Mouse (Mus musculus) forebrain, embryonic 11.5 days (tissue): ENCODE results near the gene Rbm12. TPM values are rescaled to one million over a fixed set of nuclear protein-coding genes. Genes with fewer than 3 reads are reported as not detected.

Experiments used
- ATAC-seq: fragments of 200-750 bp; cut with Nextera tagmentation; replicated peaks from 2 replicates; pipeline ENCODE4 v1.8.0; 2017; ENCODE audit warnings: moderate TSS enrichment; ENCODE audit not compliant: low FRiP score
- DNase-seq: peaks from one replicate; pipeline ENCODE4 v3.0.0-alpha.2; 2017; ENCODE audit warnings: low spot score
- H3K27ac ChIP-seq: fragments of 300-500 bp; sonication (generic); 2 replicates; pipeline ENCODE4 v1.5.1; 2014; ENCODE audit warnings: low read depth, low read length
- H3K27me3 ChIP-seq: fragments of 300-500 bp; sonication (generic); 2 replicates; pipeline ENCODE4 v1.6.1; 2014; ENCODE audit warnings: mild to moderate bottlenecking, low read length, mixed read lengths; ENCODE audit not compliant: control insufficient read depth, insufficient read depth
- H3K36me3 ChIP-seq: fragments of 300-500 bp; sonication (generic); 2 replicates; pipeline ENCODE4 v1.6.1; 2014; ENCODE audit warnings: mild to moderate bottlenecking, low read length, moderate library complexity, mixed read lengths; ENCODE audit not compliant: control insufficient read depth, insufficient read depth
- H3K4me1 ChIP-seq: fragments of 300-500 bp; sonication (generic); replicated peaks from 2 replicates; pipeline ENCODE4 v1.6.1; 2014; ENCODE audit warnings: low read length, mixed read lengths; ENCODE audit not compliant: control insufficient read depth, insufficient read depth
- H3K4me2 ChIP-seq: fragments of 300-500 bp; sonication (generic); 2 replicates; pipeline ENCODE4 v1.6.1; 2014; ENCODE audit warnings: low read depth, mild to moderate bottlenecking, low read length, moderate library complexity, mixed read lengths; ENCODE audit not compliant: severe bottlenecking
- H3K4me3 ChIP-seq: fragments of 300-500 bp; sonication (generic); 2 replicates; pipeline ENCODE4 v1.5.1; 2014; ENCODE audit warnings: low read depth, low read length
- H3K9ac ChIP-seq: fragments of 300-500 bp; sonication (generic); 2 replicates; pipeline ENCODE4 v1.6.1; 2014; ENCODE audit warnings: low read length
- H3K9me3 ChIP-seq: fragments of 300-500 bp; sonication (generic); 2 replicates; pipeline ENCODE4 v1.6.1; 2016; ENCODE audit warnings: low read length, mixed read lengths; ENCODE audit not compliant: control insufficient read depth
- WGBS: fragments of 180-500 bp; shearing (Covaris S2); extraction: QIAGEN DNeasy Blood & Tissue Kit; methylation state at CpG from one replicate; pipeline ENCODE4 v1.1.7; 2014; 5-methylcytosine and 5-hydroxymethylcytosine counted together
- polyA plus RNA-seq: library from polyadenylated mRNA; unstranded; fragments of >200 nt; fragmentation: Nextera tagmentation; extraction: Ambion mirVana; gene quantifications from 2 replicates; pipeline ENCODE4 v1.2.1, GENCODE M21; 2014

Gene Rbm12
- polyA plus RNA-seq, 1 experiment from 2014 or later = 47.6 TPM

DNA sequence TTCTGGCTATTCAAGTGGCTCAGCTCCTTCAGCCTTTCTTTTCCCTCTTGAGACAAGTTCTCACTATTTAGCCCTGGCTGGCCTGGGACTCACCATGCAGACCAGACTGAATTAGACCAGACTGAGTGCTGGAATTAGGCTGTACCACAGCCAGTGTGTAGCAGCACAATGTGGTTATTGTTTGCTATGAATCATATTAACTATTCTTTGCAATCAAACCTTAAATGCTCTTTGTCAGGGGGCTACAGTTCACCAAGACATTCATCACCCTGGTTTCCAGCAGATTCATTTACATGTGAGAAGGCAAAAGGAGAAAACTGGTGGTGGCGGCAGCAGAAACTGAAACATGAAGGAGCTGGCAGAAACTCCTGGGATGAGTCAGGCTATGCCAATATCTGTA, 22.0 kb downstream of the Rbm12 start:
- H3K36me3 ChIP-seq = no peaks in the 10 kb centered on the region; the same call in 1 of the 2 replicates
- H3K27ac ChIP-seq = no peak overlapping the region
- no peak overlapping the region for H3K9ac ChIP-seq
- no peak overlapping the region for H3K4me3 ChIP-seq
- H3K9me3 ChIP-seq = no peaks in the 10 kb centered on the region
- no peak overlapping the region for H3K4me2 ChIP-seq
- WGBS = 47% methylated on average over 1 of the region's 1 CpGs
- DNase-seq (no peak), ATAC-seq (peak; percentile 55)
- H3K4me1 ChIP-seq = peaks cover 12% of the 10 kb centered on the region; the same call in 1 of the 2 replicates
- H3K27me3 ChIP-seq = no peaks in the 10 kb centered on the region

DNA sequence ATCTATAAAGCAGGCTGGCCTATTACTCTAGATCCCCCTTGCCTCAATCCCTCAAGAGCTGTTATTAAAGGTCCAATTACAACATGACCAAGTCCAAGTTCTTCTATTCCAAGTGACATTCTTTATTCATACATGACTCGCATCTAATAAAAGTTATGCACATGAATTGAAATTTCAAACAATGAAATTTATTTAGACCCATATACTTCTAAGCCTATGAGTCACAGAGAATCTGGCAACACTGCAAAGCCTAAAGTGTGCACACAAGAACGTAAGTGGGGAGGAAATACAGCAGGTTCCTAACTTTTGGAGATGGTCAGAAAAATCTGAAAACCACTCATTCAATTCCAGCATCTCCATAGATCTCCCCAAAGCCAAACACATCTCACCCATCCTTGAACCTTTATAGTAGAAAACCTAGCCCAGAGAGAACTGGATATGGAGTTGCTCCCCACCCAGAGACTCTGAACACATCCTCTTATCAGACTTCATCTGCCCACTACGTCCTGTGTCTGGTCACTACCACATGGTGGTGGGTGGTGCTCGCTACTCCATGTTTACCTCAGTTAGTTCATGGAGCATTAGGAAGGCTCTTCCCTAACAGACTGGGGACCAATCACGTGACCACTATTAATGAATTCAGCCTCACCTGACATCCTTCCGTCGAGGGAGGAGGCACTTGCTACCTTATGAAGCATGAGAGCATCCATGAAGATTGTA, 24.2 kb downstream of the Rbm12 start:
- no peak overlapping the region for H3K9ac ChIP-seq
- H3K4me1 ChIP-seq = peaks cover 12% of the 10 kb centered on the region; the same call in 1 of the 2 replicates
- ATAC-seq (no peak), DNase-seq (no peak)
- H3K4me3 ChIP-seq = no peak overlapping the region
- WGBS = 90% methylated on average over 7 of the region's 7 CpGs
- no peak overlapping the region for H3K4me2 ChIP-seq
- no peaks in the 10 kb centered on the region for H3K27me3 ChIP-seq
- H3K36me3 ChIP-seq = no peaks in the 10 kb centered on the region; the same call in 1 of the 2 replicates
- H3K9me3 ChIP-seq = no peaks in the 10 kb centered on the region
- H3K27ac ChIP-seq = no peak overlapping the region

DNA sequence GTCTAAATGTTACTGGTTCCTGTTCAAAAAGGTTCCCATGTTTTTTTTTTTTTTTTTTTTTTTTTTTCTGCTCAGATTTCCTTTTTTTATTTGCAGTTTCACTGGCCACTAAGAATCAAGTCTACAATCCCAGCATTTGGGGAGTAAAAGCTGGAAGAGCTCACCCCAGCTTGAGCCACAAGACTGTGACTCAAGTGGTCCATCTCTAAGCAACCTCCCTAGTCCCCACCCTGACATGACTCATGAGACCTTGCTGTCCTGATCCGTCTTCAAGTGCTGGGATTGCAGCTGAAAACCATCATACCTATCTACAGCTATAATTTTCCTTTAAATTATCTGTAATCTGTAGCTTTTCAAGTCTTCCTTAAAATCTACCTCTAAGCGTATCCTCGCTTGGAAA, 27.2 kb downstream of the Rbm12 start:
- no peak for DNase-seq

DNA sequence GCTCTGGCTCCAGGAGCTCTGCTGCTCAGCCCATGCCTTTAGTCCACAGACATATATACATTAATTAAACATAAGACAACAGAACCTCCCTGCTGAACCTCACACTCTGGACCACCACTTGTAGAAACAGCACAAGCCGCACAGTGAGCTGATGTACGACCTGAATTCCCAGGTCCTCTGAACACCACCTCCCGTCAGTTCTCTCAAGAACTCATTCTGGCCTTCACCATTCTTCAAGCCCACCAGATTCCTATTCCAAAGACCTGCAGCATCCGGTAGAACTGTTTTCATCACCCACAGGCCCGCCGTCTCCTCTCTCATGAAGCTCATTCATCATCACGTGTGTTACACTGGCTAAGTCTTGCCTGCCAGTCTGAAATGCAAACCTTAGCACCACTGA, 31.4 kb downstream of the Rbm12 start:
- H3K4me1 ChIP-seq = no peaks in the 10 kb centered on the region
- H3K27ac ChIP-seq = no peak overlapping the region
- H3K27me3 ChIP-seq = no peaks in the 10 kb centered on the region
- no peaks in the 10 kb centered on the region for H3K9me3 ChIP-seq
- H3K36me3 ChIP-seq = peaks cover 28% of the 10 kb centered on the region; the same call in 1 of the 2 replicates
- DNase-seq (no peak), ATAC-seq (no peak)
- no peak overlapping the region for H3K4me3 ChIP-seq
- no peak overlapping the region for H3K9ac ChIP-seq
- H3K4me2 ChIP-seq = no peak overlapping the region
- WGBS = 95% methylated on average over 7 of the region's 7 CpGs

More for the DNA sequence above, 27.2 kb downstream of the Rbm12 start:
- no peaks in the 10 kb centered on the region for H3K4me1 ChIP-seq
- no peaks in the 10 kb centered on the region for H3K36me3 ChIP-seq
- no peak overlapping the region for H3K4me2 ChIP-seq
- no peak for ATAC-seq
- no peak overlapping the region for H3K4me3 ChIP-seq
- H3K9ac ChIP-seq = no peak overlapping the region
- 92% methylated on average over 3 of the region's 3 CpGs for WGBS
- H3K27ac ChIP-seq = no peak overlapping the region
- no peaks in the 10 kb centered on the region for H3K27me3 ChIP-seq
- H3K9me3 ChIP-seq = no peaks in the 10 kb centered on the region

DNA sequence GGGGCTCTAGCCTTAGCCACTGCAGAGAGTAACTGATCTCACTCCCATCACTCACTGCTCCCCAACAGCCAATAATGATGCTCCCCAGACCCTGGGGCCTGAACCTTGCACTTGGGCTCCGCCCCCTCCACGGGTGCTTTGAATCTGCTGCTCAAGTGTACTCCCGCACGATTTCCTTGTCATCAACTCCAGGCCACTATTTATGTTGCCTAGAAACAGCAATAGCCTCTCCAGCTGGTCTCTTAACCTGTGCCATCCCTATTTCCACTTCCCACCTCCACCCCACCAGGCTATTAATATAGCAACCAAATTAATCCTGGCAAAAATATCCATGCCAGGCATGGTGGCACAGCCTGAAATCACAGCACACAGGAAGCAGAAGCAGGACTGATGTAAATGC, 32.1 kb downstream of the Rbm12 start:
- no peak overlapping the region for H3K9ac ChIP-seq
- no peaks in the 10 kb centered on the region for H3K9me3 ChIP-seq
- H3K4me3 ChIP-seq = no peak overlapping the region
- H3K36me3 ChIP-seq = peaks cover 28% of the 10 kb centered on the region; the same call in 1 of the 2 replicates
- no peaks in the 10 kb centered on the region for H3K4me1 ChIP-seq
- H3K27me3 ChIP-seq = no peaks in the 10 kb centered on the region
- no peak overlapping the region for H3K27ac ChIP-seq
- ATAC-seq (no peak), DNase-seq (no peak)
- 54% methylated on average over 4 of the region's 4 CpGs for WGBS
- H3K4me2 ChIP-seq = no peak overlapping the region

DNA sequence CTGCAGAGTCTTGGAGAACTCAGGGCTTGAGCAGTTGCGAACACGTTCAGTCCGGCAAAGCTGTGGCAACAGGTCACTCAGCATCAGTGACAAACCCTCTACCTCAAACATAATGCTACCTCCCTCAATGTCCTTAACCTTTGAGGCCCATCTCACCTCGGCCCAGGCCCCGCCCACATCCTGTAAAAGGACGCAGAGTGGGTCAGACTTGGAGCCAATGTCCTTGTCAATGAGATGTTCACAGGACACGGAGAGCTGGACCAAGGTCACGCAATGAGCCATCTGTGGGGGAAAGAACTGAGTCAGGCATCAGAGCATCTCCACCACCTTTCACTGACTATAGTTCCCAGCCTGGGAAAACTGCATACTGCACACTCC, 32.6 kb downstream of the Rbm12 start:
- no peak for DNase-seq
- H3K27me3 ChIP-seq = no peaks in the 10 kb centered on the region
- no peaks in the 10 kb centered on the region for H3K9me3 ChIP-seq
- H3K9ac ChIP-seq = no peak overlapping the region
- peaks cover 28% of the 10 kb centered on the region for H3K36me3 ChIP-seq
- ATAC-seq = no peak
- no peak overlapping the region for H3K27ac ChIP-seq
- H3K4me1 ChIP-seq = no peaks in the 10 kb centered on the region
- H3K4me3 ChIP-seq = no peak overlapping the region
- H3K4me2 ChIP-seq = no peak overlapping the region
- WGBS = 93% methylated on average over 8 of the region's 8 CpGs

DNA sequence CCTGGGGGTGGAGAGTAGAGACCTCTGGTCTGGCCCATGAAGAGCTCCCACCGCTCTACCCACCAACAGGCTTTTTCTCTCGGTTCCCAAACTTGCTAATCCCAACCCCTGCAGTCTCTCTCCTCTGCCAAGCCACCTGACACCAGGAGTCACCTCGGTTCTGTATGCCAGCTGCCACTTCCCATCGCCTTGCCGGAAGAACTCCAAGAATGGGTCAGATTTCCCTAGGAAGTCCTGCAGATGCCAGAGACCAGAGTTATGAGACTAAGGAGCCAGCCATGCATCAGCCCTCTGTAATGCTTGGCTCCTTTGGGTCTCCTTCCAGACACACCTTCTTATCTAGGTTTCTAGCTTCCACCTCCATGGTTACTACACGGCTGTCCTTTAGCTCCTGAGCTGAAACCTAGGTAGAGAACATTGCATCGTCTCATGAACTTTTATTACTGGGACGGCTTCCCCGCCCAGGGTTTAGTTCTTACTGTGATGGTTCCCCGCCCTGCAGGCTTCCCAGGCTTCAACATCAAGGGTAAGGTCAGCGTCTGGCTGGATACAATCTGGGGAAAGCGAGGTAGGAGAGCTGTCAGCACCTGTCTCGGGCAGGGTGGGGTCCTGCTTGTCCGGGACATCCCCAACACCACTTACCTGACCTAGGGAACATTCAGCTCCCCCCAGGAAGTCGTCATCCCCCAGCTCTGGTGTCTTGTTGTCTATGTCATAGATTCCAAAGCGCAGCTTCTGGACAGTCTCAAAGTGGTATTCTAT, 33.2 kb downstream of the Rbm12 start:
- ATAC-seq = no peak
- peaks cover 34% of the 10 kb centered on the region for H3K36me3 ChIP-seq

DNA sequence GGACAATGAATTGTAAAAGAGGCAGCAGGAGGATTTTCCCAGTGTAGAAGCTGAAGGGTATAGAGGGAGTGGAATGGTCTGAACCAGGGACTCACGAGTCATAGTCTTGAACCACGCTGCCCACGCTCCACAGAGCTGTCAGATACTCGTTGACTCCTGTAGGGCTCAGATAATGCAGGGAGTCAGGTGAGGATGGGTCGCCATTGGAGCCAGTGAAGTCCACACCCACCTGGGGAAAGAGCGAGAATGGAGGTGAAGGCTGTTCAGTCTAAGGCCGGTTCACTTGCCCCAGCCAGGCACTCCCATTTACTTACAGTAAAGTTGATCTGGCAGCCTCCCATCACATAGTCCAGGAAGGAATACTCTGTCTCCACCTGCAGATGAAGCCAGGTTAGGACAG, 34.3 kb downstream of the Rbm12 start:
- ATAC-seq (no peak), DNase-seq (no peak)
- Histone ChIP-seq H3K36me3 (peaks cover 39% of the 10 kb centered on the region), H3K27ac (no peak overlapping the region), H3K9me3 (no peaks in the 10 kb centered on the region), H3K4me2 (no peak overlapping the region), H3K4me3 (no peak overlapping the region), H3K27me3 (no peaks in the 10 kb centered on the region), H3K4me1 (no peaks in the 10 kb centered on the region), H3K9ac (no peak overlapping the region)
- 89% methylated on average over 7 of the region's 7 CpGs for WGBS

More for the DNA sequence above, 33.2 kb downstream of the Rbm12 start:
- H3K4me1 ChIP-seq = no peaks in the 10 kb centered on the region
- no peaks in the 10 kb centered on the region for H3K27me3 ChIP-seq
- DNase-seq = no peak
- H3K27ac ChIP-seq = no peak overlapping the region
- no peak overlapping the region for H3K9ac ChIP-seq
- no peak overlapping the region for H3K4me3 ChIP-seq
- 94% methylated on average over 16 of the region's 16 CpGs for WGBS
- no peaks in the 10 kb centered on the region for H3K9me3 ChIP-seq
- H3K4me2 ChIP-seq = no peak overlapping the region
